Mouse (Mus musculus) megakaryocyte, embryonic 14.5 days (primary cell): Measurements from ENCODE around the gene Syt2.

ENCODE experiments used
- FLI1 ChIP-seq: IDR thresholded peaks from 2 replicates; pipeline ENCODE4 v1.6.1; 2012; ENCODE audit warnings: low read length, inconsistent platforms, mixed read lengths
- GATA1 ChIP-seq: IDR thresholded peaks from 3 replicates; pipeline ENCODE4 v1.6.1; 2012; ENCODE audit warnings: mixed read lengths, low read length, inconsistent platforms, borderline replicate concordance

DNA sequence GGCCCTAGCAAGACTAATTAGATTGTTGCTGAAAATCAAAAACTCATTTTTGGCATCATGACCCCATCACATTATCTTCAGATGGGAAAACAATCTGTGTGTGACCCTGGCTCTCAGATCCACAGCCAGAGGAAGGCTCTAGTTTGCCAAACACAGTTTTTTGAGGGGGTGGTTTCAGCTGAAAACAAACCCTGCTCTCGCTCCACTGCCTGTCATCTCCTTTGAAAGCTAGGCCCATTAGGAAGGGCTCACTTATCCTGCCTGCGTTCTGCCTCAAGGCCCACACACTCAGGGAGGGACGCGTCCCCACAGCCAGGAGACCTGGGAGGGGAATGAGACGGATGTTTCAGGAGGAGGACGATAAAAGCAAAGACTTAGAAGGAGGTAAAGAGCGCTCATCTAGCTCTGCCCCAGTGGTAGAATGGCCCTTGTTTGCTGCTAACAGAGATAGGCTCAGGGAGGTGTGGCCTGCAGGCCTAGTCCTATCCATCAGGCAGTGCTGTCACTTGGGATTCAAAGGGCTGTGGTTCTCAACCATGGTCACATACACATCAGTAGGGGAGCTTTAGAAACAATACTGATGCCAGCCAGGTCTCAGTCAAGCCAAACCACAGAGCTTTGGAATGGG lies 118.5 kb downstream of the Syt2 start:
- TF ChIP-seq GATA1 (no peak), FLI1 (no peak)
